8 mouse cellular contexts compared by ENCODE assay signal in genomic region chr2:30771806-30772460, GRCm38 (mm10). TPM values are rescaled to one million over a fixed set of nuclear protein-coding genes. Genes with fewer than 3 reads are reported as not detected.
A peak's percentile ranks its signal among the peaks of the same experiment; 100 is the strongest.
DNase-seq lines count a peak whose midpoint lies in the region; ATAC-seq and TF ChIP-seq lines count a peak whose summit lies in the region.

No protein-coding gene starts in this region.

- H3K4me1 ChIP-seq in ES-E14 (ENCODE audit: control insufficient read depth in 2 of 2, insufficient read depth in 2 of 2, low read length in 2 of 2, poor library complexity in 1 of 2), result peaks cover 8 to 16% of the 10 kb centered on the region in 2 experiments
- H3K4me1 ChIP-seq in forebrain, embryonic 15.5 days, result peaks cover 28% of the 10 kb centered on the region
- H3K4me1 ChIP-seq in liver, postnatal 0 days (ENCODE audit: insufficient read depth), result peaks cover 36% of the 10 kb centered on the region
- H3K4me1 ChIP-seq in neural tube, embryonic 14.5 days (ENCODE audit: control insufficient read depth, insufficient read depth, low read length), result peaks cover 12% of the 10 kb centered on the region

- H3K27ac ChIP-seq in ES-E14 (ENCODE audit: insufficient read depth, low read depth, low read length, poor library complexity, severe bottlenecking), result no peak overlapping the region
- peak overlapping the region; percentile 89 for H3K27ac ChIP-seq in forebrain, embryonic 15.5 days (replicated peaks)
- H3K27ac ChIP-seq in layer of hippocampus, adult 2 months, result peak overlapping the region; percentile 98
- peak overlapping the region; percentile 88 for H3K27ac ChIP-seq in liver, postnatal 0 days (ENCODE audit: low read depth)
- peak overlapping the region; percentile 82 for H3K27ac ChIP-seq in neural tube, embryonic 14.5 days (ENCODE audit: low read depth, low read length)

- peak; percentile 95 for TF ChIP-seq EP300 in liver, postnatal 0 days (IDR thresholded peaks at IDR 0.05; ENCODE audit: low read depth)

- in situ Hi-C loops in ES-E14 (cut with MboI; ENCODE audit: low sequenced_read_pairs in 2 of 2, unreplicated experiment in 2 of 2), result no loop called here

- H3K4me3 ChIP-seq in ES-E14 (ENCODE audit: insufficient read depth in 1 of 2, low read depth in 1 of 2, low read length in 2 of 2, poor library complexity in 1 of 2, severe bottlenecking in 1 of 2), result peak overlapping the region; percentile 62 to 67; a peak in 3 of 4 replicates
- peak overlapping the region; percentile 44 for H3K4me3 ChIP-seq in forebrain, embryonic 15.5 days
- peak overlapping the region; percentile 68 for H3K4me3 ChIP-seq in layer of hippocampus, adult 2 months
- H3K4me3 ChIP-seq in liver, postnatal 0 days (ENCODE audit: low read depth, low read length), result peak overlapping the region; percentile 54
- H3K4me3 ChIP-seq in neural tube, embryonic 14.5 days (ENCODE audit: low read depth, low read length), result peak overlapping the region; percentile 26

- 7% methylated on average over 19 of the region's 19 CpGs for WGBS in forebrain, embryonic 15.5 days
- 1% methylated on average over 16 of the region's 19 CpGs for WGBS in liver, postnatal 0 days (ENCODE audit: insufficient replicate concordance)
- 5% methylated on average over 18 of the region's 19 CpGs for WGBS in neural tube, embryonic 14.5 days

- H3K9ac ChIP-seq in ES-E14 (ENCODE audit: insufficient read depth, low read depth, low read length, poor library complexity, severe bottlenecking), result peak overlapping the region; percentile 54
- peak overlapping the region; percentile 60 for H3K9ac ChIP-seq in forebrain, embryonic 15.5 days (replicated peaks)
- peak overlapping the region; percentile 67 for H3K9ac ChIP-seq in liver, postnatal 0 days (replicated peaks)
- H3K9ac ChIP-seq in neural tube, embryonic 14.5 days (replicated peaks; ENCODE audit: low read depth, low read length), result peak overlapping the region; percentile 41

- H3K36me3 ChIP-seq in ES-E14 (ENCODE audit: control insufficient read depth, insufficient read depth, low read length, poor library complexity, severe bottlenecking), result no peaks in the 10 kb centered on the region
- no peaks in the 10 kb centered on the region for H3K36me3 ChIP-seq in forebrain, embryonic 15.5 days
- H3K36me3 ChIP-seq in liver, postnatal 0 days (replicated peaks; ENCODE audit: insufficient read depth, low read length), result no peaks in the 10 kb centered on the region
- no peaks in the 10 kb centered on the region for H3K36me3 ChIP-seq in neural tube, embryonic 14.5 days (ENCODE audit: control insufficient read depth, insufficient read depth, low read length)

- no peaks in the 10 kb centered on the region for H3K27me3 ChIP-seq in forebrain, embryonic 15.5 days
- no peaks in the 10 kb centered on the region for H3K27me3 ChIP-seq in liver, postnatal 0 days (ENCODE audit: insufficient read depth, low read length)
- H3K27me3 ChIP-seq in neural tube, embryonic 14.5 days (ENCODE audit: control insufficient read depth, insufficient read depth, low read length), result no peaks in the 10 kb centered on the region

- peak overlapping the region; percentile 81 for H3K4me2 ChIP-seq in forebrain, embryonic 15.5 days (replicated peaks)
- H3K4me2 ChIP-seq in liver, postnatal 0 days (ENCODE audit: low read depth, low read length), result peak overlapping the region; percentile 90
- H3K4me2 ChIP-seq in neural tube, embryonic 14.5 days (ENCODE audit: low read depth, low read length), result peak overlapping the region; percentile 55

- H3K9me3 ChIP-seq in ES-E14 (ENCODE audit: control insufficient read depth, insufficient read depth, low read depth, low read length), result no peaks in the 10 kb centered on the region
- no peaks in the 10 kb centered on the region for H3K9me3 ChIP-seq in forebrain, embryonic 15.5 days
- no peaks in the 10 kb centered on the region for H3K9me3 ChIP-seq in liver, postnatal 0 days (ENCODE audit: low read length)
- H3K9me3 ChIP-seq in neural tube, embryonic 14.5 days (ENCODE audit: control insufficient read depth, low read length), result no peaks in the 10 kb centered on the region

- intact Hi-C loops in heart, postnatal 25 days (cut with DNase I), result no loop called here

- DNase-seq in ES-E14 (ENCODE audit: low read depth, low spot score), result no peak
- DNase-seq in c-Kit-positive CD71-positive TER-119-positive erythroid progenitor cells, embryonic 14.5 days (ENCODE audit: low spot score), result peak; percentile 88
- DNase-seq in heart, postnatal 25 days (ENCODE audit: low spot score), result peak; percentile 77
- DNase-seq in layer of hippocampus, adult 2 months (ENCODE audit: low spot score in 2 of 2), result peak; percentile 73 to 82
- DNase-seq in liver, postnatal 0 days, result peak; percentile 80
- peak; percentile 91 for DNase-seq in yolk sac, embryonic 10.5 days (ENCODE audit: low spot score)

- ATAC-seq in forebrain, embryonic 15.5 days (replicated peaks), result peak; percentile 79
- ATAC-seq in liver, postnatal 0 days, result peak; percentile 91
- ATAC-seq in neural tube, embryonic 14.5 days (ENCODE audit: low read depth), result peak; percentile 56

- no peak for TF ChIP-seq CTCF in layer of hippocampus, adult 2 months (conservative IDR thresholded peaks at IDR 0.05)
- no peak for TF ChIP-seq CTCF in liver, postnatal 0 days (IDR thresholded peaks at IDR 0.05; ENCODE audit: low read depth)

TF ChIP-seq in ES-E14, 5 proteins besides CTCF, POLR2A, EP300 and RAD21:
- TF ChIP-seq MAFK (IDR thresholded peaks at IDR 0.05; ENCODE audit: insufficient read depth, low read depth, low read length) (peak; percentile 39; the same call in 1 of the 2 replicates), HCFC1 (IDR thresholded peaks at IDR 0.05; ENCODE audit: borderline replicate concordance, insufficient read depth, low read length) (no peak)

RNA-seq across cellular contexts. Expression of gene 1700001O22Rik, which starts 31.5 kb away (rescaled TPM):
- total RNA-seq in ES-E14 (2012; rRNA removed), result 1.9 and 2.6 TPM in 2 replicates
- 2.6 and 3.7 TPM in 2 replicates for polyA plus RNA-seq in forebrain, embryonic 15.5 days (2015; fragmentation: Nextera tagmentation; extraction: Ambion mirVana)
- under 1 TPM; 0.26 to 0.70 TPM for total RNA-seq in heart, postnatal 25 days (2021)
- total RNA-seq in layer of hippocampus, adult 2 months (2021), result 1 to 10 TPM; 4.9 to 5.4 TPM
- not detected in 2 replicates for polyA plus RNA-seq in liver, postnatal 0 days (2015; fragmentation: Nextera tagmentation; extraction: Ambion mirVana)
- polyA plus RNA-seq in neural tube, embryonic 14.5 days (2014; fragmentation: Nextera tagmentation; extraction: Ambion mirVana), result 0.89 and 1.9 TPM in 2 replicates

RNA-seq across cellular contexts. Expression of gene Ntmt1, which starts 35.7 kb away (rescaled TPM):
- 47.3 and 55.2 TPM in 2 replicates for total RNA-seq in ES-E14 (2012; rRNA removed)
- 117 and 131 TPM in 2 replicates for polyA plus RNA-seq in forebrain, embryonic 15.5 days (2015; fragmentation: Nextera tagmentation; extraction: Ambion mirVana)
- total RNA-seq in heart, postnatal 25 days (2021), result 10 to 100 TPM; 30.6 to 31.1 TPM
- 10 to 100 TPM; 33.1 to 33.5 TPM for total RNA-seq in layer of hippocampus, adult 2 months (2021)
- polyA plus RNA-seq in liver, postnatal 0 days (2015; fragmentation: Nextera tagmentation; extraction: Ambion mirVana), result 27.8 and 30.2 TPM in 2 replicates
- polyA plus RNA-seq in neural tube, embryonic 14.5 days (2014; fragmentation: Nextera tagmentation; extraction: Ambion mirVana), result 105 and 112 TPM in 2 replicates

RNA-seq across cellular contexts. Expression of gene Asb6, which starts 58.2 kb away (rescaled TPM):
- total RNA-seq in ES-E14 (2012; rRNA removed), result 73.6 and 88.1 TPM in 2 replicates
- 43.3 and 45.3 TPM in 2 replicates for polyA plus RNA-seq in forebrain, embryonic 15.5 days (2015; fragmentation: Nextera tagmentation; extraction: Ambion mirVana)
- total RNA-seq in heart, postnatal 25 days (2021), result 1 to 10 TPM; 9.3 to 9.5 TPM
- 10 to 100 TPM; 36.7 to 40.8 TPM for total RNA-seq in layer of hippocampus, adult 2 months (2021)
- 16.7 and 16.9 TPM in 2 replicates for polyA plus RNA-seq in liver, postnatal 0 days (2015; fragmentation: Nextera tagmentation; extraction: Ambion mirVana)
- 35.9 and 36.9 TPM in 2 replicates for polyA plus RNA-seq in neural tube, embryonic 14.5 days (2014; fragmentation: Nextera tagmentation; extraction: Ambion mirVana)
